Mouse (Mus musculus) cortical plate, adult 2 months (tissue): ENCODE measurements around the gene Nadsyn1.

Source experiments
- CTCF ChIP-seq: fragments of 200-500 bp; IDR thresholded peaks from 2 replicates; pipeline ENCODE4 v1.5.1; 2011; ENCODE audit warnings: mild to moderate bottlenecking, control low read depth, low read length; ENCODE audit not compliant: insufficient read depth; ENCODE audit errors: extremely low read depth
- POLR2A ChIP-seq: fragments of 200-500 bp; IDR thresholded peaks from 2 replicates; pipeline ENCODE4 v1.6.1; 2011; ENCODE audit warnings: mild to moderate bottlenecking, low read length, control low read depth; ENCODE audit not compliant: insufficient read depth; ENCODE audit errors: extremely low read depth

DNA sequence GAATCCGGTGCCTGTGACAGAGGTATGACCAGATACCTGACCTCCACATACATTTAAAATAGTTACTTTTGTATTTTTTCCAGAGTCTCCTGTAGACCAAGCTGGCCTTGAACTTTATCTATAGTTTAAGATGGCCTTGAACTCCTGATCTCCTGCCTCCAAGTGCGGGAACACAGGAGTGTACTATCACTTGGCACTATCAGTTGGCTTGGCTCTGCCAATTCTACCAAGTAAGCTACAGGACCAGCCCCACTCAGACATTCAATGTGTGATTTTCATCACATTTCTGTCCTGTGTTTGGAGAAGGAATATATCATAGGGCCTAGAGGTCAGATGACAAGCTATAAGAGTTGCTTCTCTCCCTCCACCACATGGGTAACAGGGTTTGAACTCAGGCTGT lies 11.7 kb upstream of the Nadsyn1 start:
- TF ChIP-seq CTCF (no peak), POLR2A (no peak)
